Mouse (Mus musculus): ENCODE measurements around the gene Ppia. TPM values are rescaled to one million over a fixed set of nuclear protein-coding genes. Genes with fewer than 3 reads are reported as not detected.
A peak's percentile ranks its signal among the peaks of the same experiment; 100 is the strongest.
"Not testable (repeated sequence)": the region's sequence is repeated elsewhere in the genome, so short reads cannot be mapped to it uniquely, and the experiment has no call there.

The Ppia gene
- total RNA-seq, 2 experiments from 2014 or later, result 1,693 to 1,728 TPM

DNA sequence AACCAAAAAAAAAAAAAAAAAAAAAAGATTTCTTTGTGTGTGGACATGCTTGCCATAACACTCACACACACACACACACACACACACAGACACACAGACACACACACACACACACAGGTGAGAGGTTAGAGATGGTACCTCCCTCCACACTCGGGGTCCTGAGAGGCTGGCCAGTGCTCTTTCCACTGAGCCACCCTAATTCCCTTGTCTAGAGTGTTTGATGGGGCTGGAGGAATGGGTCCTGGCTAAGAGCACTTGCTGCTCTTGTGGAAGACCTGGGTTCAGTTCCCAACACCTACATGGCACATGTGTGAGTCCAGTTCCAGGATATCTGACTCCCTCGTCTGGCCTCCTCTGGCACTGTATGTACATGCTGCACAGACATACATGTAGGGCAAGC is 22.4 kb downstream of the Ppia start:
- DNase-seq (ENCODE audit: low spot score in 2 of 2), result no peak

DNA sequence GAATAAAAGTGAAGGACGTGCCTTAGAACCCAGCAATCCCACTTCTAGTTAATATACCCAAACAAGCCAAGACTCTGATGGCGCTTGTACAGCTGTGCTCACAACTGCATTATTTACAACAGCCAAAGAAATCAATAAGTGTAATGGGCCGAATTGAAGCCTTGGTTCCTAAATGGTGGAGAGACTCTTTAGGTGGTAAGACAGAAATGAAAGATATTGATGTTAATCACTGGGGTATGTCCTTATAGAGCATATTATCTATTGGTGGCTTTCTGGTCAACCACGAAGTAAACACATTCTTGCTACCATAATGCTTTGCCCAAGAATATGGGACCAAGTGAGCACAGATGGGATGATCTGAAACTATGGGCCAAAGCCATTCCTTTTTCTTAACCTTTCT is 24.9 kb downstream of the Ppia start:
- DNase-seq (ENCODE audit: low spot score in 2 of 2), result no peak

- DNase-seq (ENCODE audit: low spot score in 2 of 2), result no peak
Measured at GRCm38 (mm10) chr11:6442566-6442965, 27.3 kb downstream of the Ppia start.

DNA sequence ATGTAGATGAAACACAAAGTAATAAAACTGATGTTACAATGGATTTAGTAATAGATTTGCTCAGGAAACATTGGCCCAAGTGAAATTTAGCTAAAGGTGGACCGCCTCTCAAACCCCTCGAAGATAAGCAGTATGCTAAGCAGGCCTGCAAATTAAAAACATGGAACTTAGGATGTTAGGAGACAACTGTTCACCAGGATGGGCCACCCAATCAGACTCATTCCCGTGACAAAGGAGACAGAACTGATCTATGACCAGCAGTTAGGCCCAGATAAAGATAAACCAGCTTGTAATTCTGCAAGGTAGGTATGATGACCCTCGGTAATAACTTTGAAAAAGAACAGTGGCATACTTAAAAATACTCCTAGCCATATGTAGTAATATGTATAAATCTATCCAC is 27.9 kb downstream of the Ppia start:
- no peak for DNase-seq (ENCODE audit: low spot score in 2 of 2)

DNA sequence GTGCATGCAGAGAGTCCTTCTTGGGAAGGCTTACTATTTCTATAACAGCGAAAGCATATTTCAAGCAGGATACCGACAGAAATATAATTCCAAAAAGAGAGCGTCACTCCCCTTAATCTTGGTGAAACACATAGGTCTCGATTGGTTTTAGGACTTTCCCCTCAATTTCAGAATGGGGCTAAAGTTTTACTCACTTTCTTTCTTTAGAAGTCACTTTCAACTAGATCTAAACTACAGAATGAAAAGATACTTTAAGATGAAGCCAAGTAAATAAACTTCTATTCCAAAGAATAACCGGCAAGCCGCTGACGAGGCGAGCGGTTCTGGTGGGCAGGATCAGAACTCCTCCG is 28.5 kb downstream of the Ppia start:
- no peak for DNase-seq (ENCODE audit: low spot score in 2 of 2)

- peak; percentile 98 for DNase-seq (ENCODE audit: low spot score in 2 of 2)
Measured at GRCm38 (mm10) chr11:6444077-6444853, 29.0 kb downstream of the Ppia start, which contains the start of gene H2afv. Gene H2afv, minus strand, starts transcription at chr11:6444443.

DNA sequence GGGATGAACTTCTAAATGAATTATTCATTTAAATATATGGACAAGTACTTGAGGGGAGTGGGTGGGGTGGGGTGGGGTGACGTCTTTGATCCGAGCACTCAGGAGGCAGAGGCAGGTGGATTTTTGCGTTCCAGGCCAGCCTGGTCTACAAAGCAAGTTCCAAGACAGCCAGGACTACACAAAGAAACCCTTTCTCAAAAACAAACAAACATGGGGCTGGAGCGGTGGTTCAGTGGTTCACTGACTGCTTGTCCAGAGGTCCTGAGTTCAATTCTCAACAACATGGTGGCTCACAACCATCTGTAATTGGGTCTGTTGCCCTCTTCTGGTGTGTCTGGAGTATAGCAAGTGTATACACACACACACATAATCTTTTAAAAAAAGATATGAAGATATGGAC is 30.2 kb downstream of the Ppia start:
- no peak for DNase-seq (ENCODE audit: low spot score in 2 of 2)

- no peak for DNase-seq (ENCODE audit: low spot score in 2 of 2)
Measured at GRCm38 (mm10) chr11:6445951-6446350, 30.7 kb downstream of the Ppia start.

GRCm38 (mm10) chr11:6447493-6447892 is 32.2 kb downstream of the Ppia start:
- DNase-seq (ENCODE audit: low spot score in 2 of 2), result no peak

DNA sequence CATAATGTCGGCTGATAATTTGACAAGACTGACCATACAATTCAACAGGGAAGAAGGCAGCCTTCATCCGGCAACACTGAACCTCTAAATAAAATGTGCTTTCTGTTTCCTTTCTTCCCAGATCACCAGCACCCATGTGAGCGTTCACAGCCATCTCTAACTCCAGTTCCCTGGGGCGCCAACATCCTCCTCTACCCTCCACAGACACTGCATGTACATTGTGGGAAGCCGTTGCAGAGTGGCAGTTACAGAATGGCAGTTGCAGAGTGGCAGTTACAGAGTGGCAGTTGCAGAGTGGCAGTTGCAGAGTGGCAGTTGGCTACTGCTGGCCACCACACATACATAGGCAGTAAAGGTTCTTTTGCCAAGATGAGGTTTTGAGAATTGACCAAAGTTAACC is 32.9 kb downstream of the Ppia start:
- DNase-seq (ENCODE audit: low spot score in 2 of 2), result not testable (repeated sequence)

DNA sequence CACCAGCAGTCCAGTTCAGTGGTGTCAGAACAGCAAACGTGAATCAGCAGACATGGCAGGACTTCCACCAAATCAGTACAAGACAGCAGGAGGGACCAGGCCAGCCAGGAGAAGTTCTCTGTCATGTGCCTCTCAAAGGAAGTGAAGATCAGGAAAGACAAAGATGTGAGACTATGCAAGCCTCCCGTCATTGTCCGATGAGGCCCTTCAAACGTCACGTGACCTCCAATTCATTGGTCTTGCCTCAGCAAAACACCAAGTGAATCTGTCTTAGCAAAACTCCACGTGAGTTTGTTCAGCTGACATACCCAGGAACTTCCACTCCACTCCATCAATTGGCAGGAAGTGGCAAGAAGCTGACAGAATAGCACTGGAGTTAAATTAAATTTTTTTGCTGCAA is 40.8 kb downstream of the Ppia start:
- DNase-seq (ENCODE audit: low spot score in 2 of 2), result no peak

GRCm38 (mm10) chr11:6463159-6463837 is 48.1 kb downstream of the Ppia start:
- DNase-seq (ENCODE audit: low spot score in 2 of 2), result no peak

- peak in 1 of 2 experiments; percentile 40 for DNase-seq (ENCODE audit: low spot score in 2 of 2)
Measured at GRCm38 (mm10) chr11:6465122-6465521, 49.9 kb downstream of the Ppia start.

- DNase-seq (ENCODE audit: low spot score in 2 of 2), result no peak
Measured at GRCm38 (mm10) chr11:6468541-6468940, 53.3 kb downstream of the Ppia start.

Small RNAs within 50 kb of the gene (microRNA-seq; reads per million reads assigned to microRNA genes)
- gene Mir7651, result not detected

Other genes starting within 250 kb of the Ppia start
- gene A730071L15Rik, start 215.4 kb upstream of the Ppia start, total RNA-seq (2021), result under 1 TPM in 1 of 2 experiments, not detected in 1; 0.31 TPM
- 10 to 100 TPM; 57.8 to 59.0 TPM for gene Nudcd3, start 215.0 kb upstream of the Ppia start, total RNA-seq (2021)
- gene Npc1l1, start 185.3 kb upstream of the Ppia start, total RNA-seq (2021), result under 1 TPM in 1 of 2 experiments, not detected in 1; 0.06 TPM
- 10 to 100 TPM; 69.1 to 70.1 TPM for gene Ddx56, start 147.7 kb upstream of the Ppia start, total RNA-seq (2021)
- 100 to 1,000 TPM; 105 to 112 TPM for gene Tmed4, start 140.6 kb upstream of the Ppia start, total RNA-seq (2021)
- 100 to 1,000 TPM; 315 to 321 TPM for gene Ogdh, start 123.8 kb upstream of the Ppia start, total RNA-seq (2021)
- gene Zmiz2, start 26.4 kb upstream of the Ppia start, total RNA-seq (2021), result 10 to 100 TPM; 62.4 to 67.1 TPM
- gene H2afv, start 29.0 kb downstream of the Ppia start, total RNA-seq (2021), result 100 to 1,000 TPM; 105 to 130 TPM
- 10 to 100 TPM; 72.9 to 77.4 TPM for gene Purb, start 60.5 kb downstream of the Ppia start, total RNA-seq (2021)
- gene Myo1g, start 105.5 kb downstream of the Ppia start, total RNA-seq (2021), result 1 to 10 TPM; 3.1 to 4.8 TPM
- gene Ccm2, start 131.4 kb downstream of the Ppia start, total RNA-seq (2021), result 10 to 100 TPM; 40.1 to 40.9 TPM
- 10 to 100 TPM in 1 of 2 experiments, 1 to 10 TPM in 1; 4.7 to 12.6 TPM for gene Nacad, start 190.6 kb downstream of the Ppia start, total RNA-seq (2021)
- 10 to 100 TPM; 70.9 to 81.6 TPM for gene Tbrg4, start 210.6 kb downstream of the Ppia start, total RNA-seq (2021)
- not detected for gene Wap, start 223.2 kb downstream of the Ppia start, total RNA-seq (2021)
- gene Ramp3, start 243.1 kb downstream of the Ppia start, total RNA-seq (2021), result 10 to 100 TPM; 14.3 to 14.8 TPM